Mouse (Mus musculus): ENCODE measurements around the gene Antxr1. TPM values are rescaled to one million over a fixed set of nuclear protein-coding genes. Genes with fewer than 3 reads are reported as not detected.

Gene Antxr1
- polyA plus RNA-seq, 1 experiment from 2014 or later: 5.2 TPM

GRCm38 (mm10) chr6:87257471-87257870, 78.2 kb downstream of the Antxr1 start:
- no peaks in the 10 kb centered on the region for H3K27me3 ChIP-seq (ENCODE audit: insufficient read depth, low read length)

GRCm38 (mm10) chr6:87255668-87256067, 80.0 kb downstream of the Antxr1 start:
- 77% methylated on average over 12 of the region's 12 CpGs for WGBS

More at GRCm38 (mm10) chr6:87257471-87257870, 78.2 kb downstream of the Antxr1 start:
- H3K4me2 ChIP-seq (replicated peaks; ENCODE audit: low read depth, low read length): no peak overlapping the region
- ATAC-seq (ENCODE audit: low FRiP score, low TSS enrichment): no peak
- H3K4me1 ChIP-seq (ENCODE audit: insufficient read depth, low read length): peaks cover 9% of the 10 kb centered on the region; the same call in 1 of the 2 replicates
- H3K27ac ChIP-seq (ENCODE audit: low read length): no peak overlapping the region
- H3K4me3 ChIP-seq (ENCODE audit: low read length): no peak overlapping the region
- no peak overlapping the region for H3K9ac ChIP-seq (replicated peaks; ENCODE audit: low read length)
- no peaks in the 10 kb centered on the region for H3K9me3 ChIP-seq (ENCODE audit: low read length)
- WGBS: 82% methylated on average over 4 of the region's 4 CpGs
- no peaks in the 10 kb centered on the region for H3K36me3 ChIP-seq (ENCODE audit: insufficient read depth, low read length)

DNA sequence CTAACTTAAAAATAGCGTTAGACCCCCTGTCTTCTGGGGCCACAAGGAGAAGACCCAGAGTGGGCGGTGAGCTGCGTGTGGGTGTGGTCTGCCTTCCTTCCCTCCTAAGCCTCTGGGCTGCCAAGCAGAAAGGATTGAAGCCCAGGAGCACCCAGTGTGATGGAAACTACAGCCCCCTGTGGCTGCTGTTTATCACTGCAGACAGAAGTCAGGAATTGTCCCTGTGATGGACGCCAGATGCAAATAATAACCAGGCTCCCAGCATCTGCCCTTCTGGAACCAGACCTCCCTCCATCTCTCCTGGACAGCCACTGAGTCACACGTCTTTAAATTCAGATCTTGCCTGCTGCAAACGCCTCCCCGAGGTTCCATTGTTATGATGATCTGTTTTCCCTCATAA, 80.9 kb downstream of the Antxr1 start:
- Histone ChIP-seq H3K4me2 (replicated peaks; ENCODE audit: low read depth, low read length) (no peak overlapping the region), H3K4me3 (ENCODE audit: low read length) (no peak overlapping the region), H3K9ac (replicated peaks; ENCODE audit: low read length) (no peak overlapping the region), H3K27ac (ENCODE audit: low read length) (no peak overlapping the region), H3K27me3 (ENCODE audit: insufficient read depth, low read length) (no peaks in the 10 kb centered on the region), H3K9me3 (ENCODE audit: low read length) (no peaks in the 10 kb centered on the region), H3K36me3 (ENCODE audit: insufficient read depth, low read length) (no peaks in the 10 kb centered on the region), H3K4me1 (ENCODE audit: insufficient read depth, low read length) (peaks cover 9% of the 10 kb centered on the region; the same call in 1 of the 2 replicates)
- no peak for ATAC-seq (ENCODE audit: low FRiP score, low TSS enrichment)
- WGBS: 41% methylated on average over 7 of the region's 7 CpGs

More at GRCm38 (mm10) chr6:87255668-87256067, 80.0 kb downstream of the Antxr1 start:
- no peak overlapping the region for H3K4me2 ChIP-seq (replicated peaks; ENCODE audit: low read depth, low read length)
- ATAC-seq (ENCODE audit: low FRiP score, low TSS enrichment): no peak
- H3K4me1 ChIP-seq (ENCODE audit: insufficient read depth, low read length): peaks cover 9% of the 10 kb centered on the region; the same call in 1 of the 2 replicates
- H3K27me3 ChIP-seq (ENCODE audit: insufficient read depth, low read length): no peaks in the 10 kb centered on the region
- no peak overlapping the region for H3K9ac ChIP-seq (replicated peaks; ENCODE audit: low read length)
- H3K4me3 ChIP-seq (ENCODE audit: low read length): no peak overlapping the region
- no peak overlapping the region for H3K27ac ChIP-seq (ENCODE audit: low read length)
- no peaks in the 10 kb centered on the region for H3K36me3 ChIP-seq (ENCODE audit: insufficient read depth, low read length)
- H3K9me3 ChIP-seq (ENCODE audit: low read length): no peaks in the 10 kb centered on the region

DNA sequence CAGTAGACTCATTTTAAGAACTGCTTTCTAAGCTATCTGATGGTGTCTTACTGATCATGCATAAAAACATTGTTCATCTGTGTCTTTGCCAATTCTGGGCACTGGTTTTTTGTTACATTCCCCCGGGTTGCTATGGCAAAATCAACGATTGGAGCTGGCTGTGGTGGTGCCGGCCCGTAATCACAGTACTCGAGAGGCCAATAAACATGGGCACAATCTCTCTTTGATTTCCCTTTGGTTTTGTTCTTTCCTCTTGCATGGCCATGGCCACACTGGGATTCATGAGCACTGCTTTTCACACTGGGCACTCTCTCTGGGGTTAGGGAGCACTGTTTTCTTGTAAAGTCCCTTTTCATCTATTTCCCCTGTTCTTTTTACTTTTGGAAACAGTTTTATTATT, 83.9 kb downstream of the Antxr1 start:
- H3K4me2 ChIP-seq (replicated peaks; ENCODE audit: low read depth, low read length): no peak overlapping the region
- no peak overlapping the region for H3K9ac ChIP-seq (replicated peaks; ENCODE audit: low read length)
- H3K27ac ChIP-seq (ENCODE audit: low read length): no peak overlapping the region
- no peaks in the 10 kb centered on the region for H3K27me3 ChIP-seq (ENCODE audit: insufficient read depth, low read length)
- WGBS: 71% methylated on average over 5 of the region's 5 CpGs
- H3K4me3 ChIP-seq (ENCODE audit: low read length): no peak overlapping the region
- no peaks in the 10 kb centered on the region for H3K36me3 ChIP-seq (ENCODE audit: insufficient read depth, low read length)
- H3K4me1 ChIP-seq (ENCODE audit: insufficient read depth, low read length): peaks cover 4% of the 10 kb centered on the region
- ATAC-seq (ENCODE audit: low FRiP score, low TSS enrichment): no peak
- H3K9me3 ChIP-seq (ENCODE audit: low read length): no peaks in the 10 kb centered on the region

GRCm38 (mm10) chr6:87250701-87251100, 84.9 kb downstream of the Antxr1 start:
- no peak for ATAC-seq (ENCODE audit: low FRiP score, low TSS enrichment)
- peaks cover 4% of the 10 kb centered on the region for H3K4me1 ChIP-seq (ENCODE audit: insufficient read depth, low read length)
- no peaks in the 10 kb centered on the region for H3K36me3 ChIP-seq (ENCODE audit: insufficient read depth, low read length)
- H3K9ac ChIP-seq (replicated peaks; ENCODE audit: low read length): no peak overlapping the region
- no peak overlapping the region for H3K4me3 ChIP-seq (ENCODE audit: low read length)
- H3K4me2 ChIP-seq (replicated peaks; ENCODE audit: low read depth, low read length): no peak overlapping the region
- H3K27me3 ChIP-seq (ENCODE audit: insufficient read depth, low read length): no peaks in the 10 kb centered on the region
- no peaks in the 10 kb centered on the region for H3K9me3 ChIP-seq (ENCODE audit: low read length)
- H3K27ac ChIP-seq (ENCODE audit: low read length): no peak overlapping the region
- 94% methylated on average over 3 of the region's 3 CpGs for WGBS

GRCm38 (mm10) chr6:87248226-87248834, 87.3 kb downstream of the Antxr1 start:
- H3K4me1 ChIP-seq (ENCODE audit: insufficient read depth, low read length): peaks cover 4% of the 10 kb centered on the region
- no peak overlapping the region for H3K4me3 ChIP-seq (ENCODE audit: low read length)
- no peaks in the 10 kb centered on the region for H3K36me3 ChIP-seq (ENCODE audit: insufficient read depth, low read length)
- no peak overlapping the region for H3K9ac ChIP-seq (replicated peaks; ENCODE audit: low read length)
- no peak overlapping the region for H3K4me2 ChIP-seq (replicated peaks; ENCODE audit: low read depth, low read length)
- 52% methylated on average over 9 of the region's 9 CpGs for WGBS
- H3K27me3 ChIP-seq (ENCODE audit: insufficient read depth, low read length): no peaks in the 10 kb centered on the region
- H3K27ac ChIP-seq (ENCODE audit: low read length): no peak overlapping the region
- ATAC-seq (ENCODE audit: low FRiP score, low TSS enrichment): 0 out of 2 replicates have a peak, but pooled peaks have one; percentile 46
- H3K9me3 ChIP-seq (ENCODE audit: low read length): no peaks in the 10 kb centered on the region

DNA sequence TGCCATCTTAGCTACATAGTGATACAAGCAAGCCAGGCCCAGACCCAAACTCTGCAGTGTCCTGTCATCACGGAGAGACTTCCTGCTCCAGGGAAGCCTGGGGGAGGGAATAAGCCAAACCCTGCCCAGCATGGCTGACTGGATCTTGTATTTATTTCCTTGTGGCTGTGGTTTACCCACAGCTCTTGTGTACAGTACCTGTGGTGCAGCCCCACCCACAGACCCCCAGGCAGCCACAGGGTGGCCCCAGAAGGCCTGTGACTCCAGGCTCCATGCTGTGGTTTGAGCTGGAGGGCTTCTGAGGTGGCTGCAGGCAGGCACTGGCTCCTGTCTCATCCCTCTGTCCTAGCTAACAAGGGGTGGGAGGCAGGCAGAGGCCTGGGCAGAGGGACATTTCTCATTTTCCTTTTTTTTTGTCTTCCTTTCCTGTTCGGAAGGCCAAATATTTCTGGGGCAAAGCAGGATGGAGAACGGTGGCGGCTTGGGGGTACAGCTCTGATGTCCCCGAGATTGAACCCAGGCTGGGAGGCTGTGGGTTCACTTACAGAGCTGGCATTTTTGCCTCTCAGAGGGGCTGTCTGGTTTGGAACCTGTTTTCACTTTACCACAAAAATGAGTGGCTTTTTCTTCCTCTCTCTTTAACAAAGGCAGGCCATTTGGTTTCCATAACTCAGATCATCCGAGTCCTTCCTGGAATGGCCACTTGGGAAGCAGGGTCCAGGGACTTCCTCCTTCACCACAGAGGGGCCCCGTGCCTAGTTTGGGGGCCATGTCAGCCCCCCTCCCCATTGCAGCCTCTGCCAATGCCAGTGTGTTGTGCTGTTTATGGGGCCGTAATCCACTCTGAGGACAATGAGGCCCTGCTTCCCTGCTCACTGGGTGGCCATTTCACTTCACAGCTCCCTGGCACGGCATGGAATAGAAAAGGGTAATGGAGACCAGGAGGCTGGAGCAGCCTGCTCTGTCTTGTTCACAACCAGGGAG, 91.2 kb downstream of the Antxr1 start:
- Histone ChIP-seq H3K36me3 (ENCODE audit: insufficient read depth, low read length) (0 out of 2 replicates have a peak, but pooled peaks cover 3% of the 10 kb centered on the region), H3K27me3 (ENCODE audit: insufficient read depth, low read length) (no peaks in the 10 kb centered on the region), H3K9me3 (ENCODE audit: low read length) (no peaks in the 10 kb centered on the region), H3K4me3 (ENCODE audit: low read length) (no peak overlapping the region), H3K27ac (ENCODE audit: low read length) (no peak overlapping the region), H3K4me2 (replicated peaks; ENCODE audit: low read depth, low read length) (no peak overlapping the region), H3K4me1 (ENCODE audit: insufficient read depth, low read length) (peaks cover 4% of the 10 kb centered on the region), H3K9ac (replicated peaks; ENCODE audit: low read length) (no peak overlapping the region)
- no peak for ATAC-seq (ENCODE audit: low FRiP score, low TSS enrichment)
- 65% methylated on average over 9 of the region's 9 CpGs for WGBS

GRCm38 (mm10) chr6:87237260-87237659, 98.4 kb downstream of the Antxr1 start:
- Histone ChIP-seq H3K4me3 (ENCODE audit: low read length) (no peak overlapping the region), H3K36me3 (ENCODE audit: insufficient read depth, low read length) (peaks cover 8% of the 10 kb centered on the region; the same call in 1 of the 2 replicates), H3K27ac (ENCODE audit: low read length) (no peak overlapping the region), H3K4me2 (replicated peaks; ENCODE audit: low read depth, low read length) (no peak overlapping the region), H3K27me3 (ENCODE audit: insufficient read depth, low read length) (no peaks in the 10 kb centered on the region), H3K9me3 (ENCODE audit: low read length) (no peaks in the 10 kb centered on the region), H3K4me1 (ENCODE audit: insufficient read depth, low read length) (peaks cover 8% of the 10 kb centered on the region), H3K9ac (replicated peaks; ENCODE audit: low read length) (no peak overlapping the region)
- WGBS: 74% methylated on average over 4 of the region's 4 CpGs
- no peak for ATAC-seq (ENCODE audit: low FRiP score, low TSS enrichment)

DNA sequence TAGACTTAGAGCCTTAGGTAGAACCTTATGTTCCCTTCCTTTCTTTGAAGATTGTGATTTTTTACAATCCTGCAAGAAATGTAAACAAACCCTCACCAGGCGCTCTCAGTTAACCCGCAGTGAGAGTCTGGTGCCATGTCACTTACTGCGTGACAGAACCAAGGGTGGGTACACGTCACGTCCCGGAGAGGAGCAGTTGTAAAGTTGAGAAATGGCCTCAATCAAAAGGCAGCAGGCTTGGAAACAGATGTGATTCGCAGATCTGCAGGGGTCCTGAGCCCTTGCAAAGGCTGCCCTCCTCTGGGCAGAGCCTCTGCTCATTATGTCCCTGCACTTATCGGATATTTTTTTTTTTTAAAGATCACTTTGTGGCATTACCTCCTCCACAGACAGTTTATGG, 99.6 kb downstream of the Antxr1 start:
- Histone ChIP-seq H3K4me1 (ENCODE audit: insufficient read depth, low read length) (peaks cover 11% of the 10 kb centered on the region), H3K4me3 (ENCODE audit: low read length) (no peak overlapping the region), H3K27me3 (ENCODE audit: insufficient read depth, low read length) (no peaks in the 10 kb centered on the region), H3K27ac (ENCODE audit: low read length) (no peak overlapping the region), H3K9me3 (ENCODE audit: low read length) (no peaks in the 10 kb centered on the region), H3K9ac (replicated peaks; ENCODE audit: low read length) (no peak overlapping the region), H3K4me2 (replicated peaks; ENCODE audit: low read depth, low read length) (no peak overlapping the region), H3K36me3 (ENCODE audit: insufficient read depth, low read length) (peaks cover 8% of the 10 kb centered on the region; the same call in 1 of the 2 replicates)
- ATAC-seq (ENCODE audit: low FRiP score, low TSS enrichment): no peak
- WGBS: 29% methylated on average over 8 of the region's 8 CpGs
